Mouse (Mus musculus): Measurements from ENCODE around the gene Cd4.

- TF ChIP-seq CTCF (conservative IDR thresholded peaks at IDR 0.05; ENCODE audit: insufficient read depth, insufficient read length, low read depth, low read length) (no peak), POLR2A (IDR thresholded peaks at IDR 0.05; ENCODE audit: low read depth, low read length) (no peak)
Measured at GRCm38 (mm10) chr6:124879390-124879789, 8.6 kb downstream of the Cd4 start.
